ENCODE assay signal across 8 mouse cellular contexts in the genomic region with DNA sequence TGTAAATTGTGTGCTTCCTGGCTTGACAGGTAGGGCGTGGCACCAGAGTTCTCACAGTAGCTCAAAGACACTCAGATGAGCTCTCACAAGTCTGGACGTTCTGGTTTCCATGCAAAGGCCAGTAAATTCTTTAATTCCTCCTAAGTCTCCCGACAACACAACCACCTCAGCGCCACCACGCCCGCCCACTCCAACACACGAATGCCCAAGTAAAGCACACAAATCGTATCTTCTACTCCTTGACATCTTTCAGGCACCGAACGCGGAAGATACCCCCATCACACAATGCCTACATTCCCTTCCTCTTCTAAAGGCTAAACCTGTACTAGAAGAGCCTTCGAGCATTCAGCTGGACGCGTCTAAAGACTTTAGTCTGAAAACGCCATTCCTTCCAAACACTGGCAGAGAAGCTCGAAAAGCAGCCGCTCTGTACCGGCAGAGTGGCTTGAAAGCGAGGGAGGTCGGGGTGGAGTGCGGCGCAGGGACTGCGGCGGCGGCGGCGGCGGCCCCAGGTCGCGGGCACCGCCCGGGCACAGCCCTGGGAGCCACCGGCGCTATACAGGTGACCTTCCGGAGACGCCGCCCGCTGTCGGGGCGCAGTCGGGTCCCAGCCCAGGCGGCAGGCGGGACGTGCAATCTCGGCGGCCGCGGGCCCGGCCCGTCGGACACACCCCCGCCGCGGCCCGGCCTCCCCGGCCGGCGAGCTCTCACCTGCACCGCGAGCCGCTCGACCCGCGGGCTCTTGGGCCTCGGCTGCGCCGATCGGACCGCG. TPM values are rescaled to one million over a fixed set of nuclear protein-coding genes. Genes with fewer than 3 reads are reported as not detected.
DNase-seq lines count a peak whose midpoint lies in the region; ATAC-seq and TF ChIP-seq lines count a peak whose summit lies in the region.

No protein-coding gene starts in this region.

- no peak for TF ChIP-seq POLR2A in limb, embryonic 14.5 days (IDR thresholded peaks at IDR 0.05; ENCODE audit: borderline replicate concordance, extremely low read depth, insufficient read depth, insufficient read length)

- no peak for TF ChIP-seq CTCF in midbrain, postnatal 0 days (IDR thresholded peaks at IDR 0.05)

- H3K4me3 ChIP-seq in forebrain, embryonic 12.5 days (replicated peaks) = peak overlapping the region; percentile 94
- peak overlapping the region; percentile 83 for H3K4me3 ChIP-seq in limb, embryonic 14.5 days (replicated peaks; ENCODE audit: low read length)
- peak overlapping the region; percentile 94 for H3K4me3 ChIP-seq in midbrain, postnatal 0 days (ENCODE audit: low read depth, low read length)

- H3K4me2 ChIP-seq in forebrain, embryonic 12.5 days = peak overlapping the region; percentile 75
- peak overlapping the region; percentile 67 for H3K4me2 ChIP-seq in limb, embryonic 14.5 days (replicated peaks; ENCODE audit: low read depth, low read length, severe bottlenecking)
- peak overlapping the region; percentile 66 for H3K4me2 ChIP-seq in midbrain, postnatal 0 days (ENCODE audit: low read depth, low read length, poor library complexity, severe bottlenecking)

- peak; percentile 44 for DNase-seq in retina, embryonic 14.5 days (ENCODE audit: low spot score)
- DNase-seq in retina, postnatal 1 day = no peak
- DNase-seq in adrenal gland, postnatal 14 days = peak; percentile 41
- DNase-seq in induced T-regulatory cell, adult 2 months (ENCODE audit: low read depth) = peak; percentile 58
- peak; percentile 3 for DNase-seq in limb, embryonic 14.5 days (ENCODE audit: low spot score)
- peak; percentile 25 for DNase-seq in midbrain, postnatal 0 days (ENCODE audit: low spot score)
- DNase-seq in natural killer cell, adult 2 months (ENCODE audit: low spot score in 2 of 2) = no peak

- peak overlapping the region; percentile 94 for H3K27ac ChIP-seq in forebrain, embryonic 12.5 days
- peak overlapping the region; percentile 95 for H3K27ac ChIP-seq in limb, embryonic 14.5 days (replicated peaks; ENCODE audit: low read depth, low read length)
- H3K27ac ChIP-seq in midbrain, postnatal 0 days (ENCODE audit: low read depth, low read length) = peak overlapping the region; percentile 98

- H3K4me1 ChIP-seq in forebrain, embryonic 12.5 days = peaks cover 12% of the 10 kb centered on the region
- peaks cover 5% of the 10 kb centered on the region; the same call in 1 of the 2 replicates for H3K4me1 ChIP-seq in limb, embryonic 14.5 days (ENCODE audit: control insufficient read depth, insufficient read depth, low read length)
- H3K4me1 ChIP-seq in midbrain, postnatal 0 days (ENCODE audit: insufficient read depth, low read length) = no peaks in the 10 kb centered on the region

- peak; percentile 81 for ATAC-seq in forebrain, embryonic 12.5 days (ENCODE audit: low FRiP score)
- ATAC-seq in limb, embryonic 14.5 days (ENCODE audit: low FRiP score, low read depth) = peak; percentile 68
- peak; percentile 76 for ATAC-seq in midbrain, postnatal 0 days (ENCODE audit: low FRiP score)

- H3K27me3 ChIP-seq in forebrain, embryonic 12.5 days = peaks cover under 1% of the 10 kb centered on the region; the same call in 1 of the 2 replicates
- no peaks in the 10 kb centered on the region for H3K27me3 ChIP-seq in limb, embryonic 14.5 days (ENCODE audit: control insufficient read depth, insufficient read depth, low read length)
- H3K27me3 ChIP-seq in midbrain, postnatal 0 days (ENCODE audit: insufficient read depth, low read length) = no peaks in the 10 kb centered on the region

- no peaks in the 10 kb centered on the region for H3K36me3 ChIP-seq in forebrain, embryonic 12.5 days (replicated peaks)
- no peaks in the 10 kb centered on the region for H3K36me3 ChIP-seq in limb, embryonic 14.5 days (ENCODE audit: control insufficient read depth, insufficient read depth, low read length)
- no peaks in the 10 kb centered on the region for H3K36me3 ChIP-seq in midbrain, postnatal 0 days (ENCODE audit: insufficient read depth, low read length)

- under 1% methylated on average over 54 of the region's 70 CpGs for WGBS in forebrain, embryonic 12.5 days
- under 1% methylated on average over 56 of the region's 70 CpGs for WGBS in limb, embryonic 14.5 days
- under 1% methylated on average over 47 of the region's 70 CpGs for WGBS in midbrain, postnatal 0 days

- H3K9me3 ChIP-seq in forebrain, embryonic 12.5 days = no peaks in the 10 kb centered on the region
- H3K9me3 ChIP-seq in limb, embryonic 14.5 days (ENCODE audit: control insufficient read depth, low read length) = no peaks in the 10 kb centered on the region
- H3K9me3 ChIP-seq in midbrain, postnatal 0 days (ENCODE audit: low read length) = no peaks in the 10 kb centered on the region

- H3K9ac ChIP-seq in forebrain, embryonic 12.5 days = peak overlapping the region; percentile 94
- peak overlapping the region; percentile 92 for H3K9ac ChIP-seq in limb, embryonic 14.5 days (ENCODE audit: low read depth, low read length, severe bottlenecking)
- peak overlapping the region; percentile 97 for H3K9ac ChIP-seq in midbrain, postnatal 0 days (replicated peaks; ENCODE audit: low read length, poor library complexity, severe bottlenecking)

RNA-seq across cellular contexts. Expression of gene Rala, which starts 0.5 kb away (rescaled TPM):
- 72.3 and 77.7 TPM in 2 replicates for total RNA-seq in adrenal gland, postnatal 14 days (2021)
- 134 and 141 TPM in 2 replicates for polyA plus RNA-seq in forebrain, embryonic 12.5 days (2016; fragmentation: Nextera tagmentation; extraction: Ambion mirVana)
- polyA plus RNA-seq in limb, embryonic 14.5 days (2012; rRNA removed) = 30.1 and 48.5 TPM in 2 replicates
- 97.8 and 101 TPM in 2 replicates for polyA plus RNA-seq in limb, embryonic 14.5 days (2014; fragmentation: Nextera tagmentation; extraction: Ambion mirVana)
- total RNA-seq in midbrain, postnatal 0 days (2014; rRNA removed) = 94.8 and 94.9 TPM in 2 replicates
- 233 and 257 TPM in 2 replicates for polyA plus RNA-seq in midbrain, postnatal 0 days (2015; fragmentation: Nextera tagmentation; extraction: Ambion mirVana)

RNA-seq across cellular contexts. Expression of gene Yae1d1, which starts 49.7 kb away (rescaled TPM):
- total RNA-seq in adrenal gland, postnatal 14 days (2021) = 22.3 and 26.6 TPM in 2 replicates
- polyA plus RNA-seq in forebrain, embryonic 12.5 days (2016; fragmentation: Nextera tagmentation; extraction: Ambion mirVana) = 95.0 and 101 TPM in 2 replicates
- polyA plus RNA-seq in limb, embryonic 14.5 days (2012; rRNA removed) = 23.4 and 38.4 TPM in 2 replicates
- 68.9 and 70.0 TPM in 2 replicates for polyA plus RNA-seq in limb, embryonic 14.5 days (2014; fragmentation: Nextera tagmentation; extraction: Ambion mirVana)
- total RNA-seq in midbrain, postnatal 0 days (2014; rRNA removed) = 16.7 and 22.7 TPM in 2 replicates
- 58.4 and 62.6 TPM in 2 replicates for polyA plus RNA-seq in midbrain, postnatal 0 days (2015; fragmentation: Nextera tagmentation; extraction: Ambion mirVana)

Comparison
In these comparisons a context has a peak if more than half of its experiments do, and no peak if none do; other contexts are left out.
1. DNase-seq: peak in retina, embryonic 14.5 days (single experiment), adrenal gland, postnatal 14 days (single experiment), induced T-regulatory cell, adult 2 months (single experiment), limb, embryonic 14.5 days (single experiment) and midbrain, postnatal 0 days (single experiment); none in retina, postnatal 1 day (single experiment) and natural killer cell, adult 2 months (0 of 2).
2. Peak in every context shown above with its lines, with median percentiles within 50 percentile points of each other: ATAC-seq, H3K27ac ChIP-seq, H3K4me2 ChIP-seq, H3K4me3 ChIP-seq and H3K9ac ChIP-seq.